ENCODE assay signal across 11 mouse cellular contexts in genomic region chr16:21590806-21591205, GRCm38 (mm10).
DNase-seq lines count a peak whose midpoint lies in the region; ATAC-seq and TF ChIP-seq lines count a peak whose summit lies in the region.
"Had no signal": no experiment of that assay in that cellular context is flagged by ENCODE, and none has a peak within 500 bp of the region (broad histone marks: within the 10 kb centered on the region; RNA-seq: fewer than 3 reads in every experiment).

No protein-coding gene starts in this region.

- no peak overlapping the region for H3K4me2 ChIP-seq in forebrain, postnatal 0 days (ENCODE audit: low read depth)
- H3K4me2 ChIP-seq: embryonic facial prominence, embryonic 15.5 days; liver, embryonic 13.5 days had no signal

- peaks cover 23% of the 10 kb centered on the region for H3K4me1 ChIP-seq in bone marrow macrophage, adult 2 months (ENCODE audit: control insufficient read depth, insufficient read depth, low read length)
- H3K4me1 ChIP-seq in kidney, adult 2 months (ENCODE audit: control insufficient read depth, insufficient read depth, low read length), result no peaks in the 10 kb centered on the region
- H3K4me1 ChIP-seq in forebrain, postnatal 0 days (ENCODE audit: insufficient read depth), result no peaks in the 10 kb centered on the region
- H3K4me1 ChIP-seq: embryonic facial prominence, embryonic 15.5 days; hindbrain, embryonic 10.5 days; liver, embryonic 13.5 days had no signal

- no peak overlapping the region for H3K4me3 ChIP-seq in bone marrow macrophage, adult 2 months (ENCODE audit: insufficient read depth, low read length)
- no peak overlapping the region for H3K4me3 ChIP-seq in kidney, adult 2 months (ENCODE audit: insufficient read depth, low read depth, low read length)
- H3K4me3 ChIP-seq in forebrain, postnatal 0 days (ENCODE audit: low read depth, low read length), result no peak overlapping the region
- H3K4me3 ChIP-seq: embryonic facial prominence, embryonic 15.5 days; hindbrain, embryonic 10.5 days; liver, embryonic 13.5 days had no signal

- no peaks in the 10 kb centered on the region for H3K9me3 ChIP-seq in forebrain, postnatal 0 days (ENCODE audit: low read length)
- H3K9me3 ChIP-seq: embryonic facial prominence, embryonic 15.5 days; hindbrain, embryonic 10.5 days; liver, embryonic 13.5 days had no signal

- peak overlapping the region; percentile 29; the same call in 1 of the 2 replicates for H3K27ac ChIP-seq in bone marrow macrophage, adult 2 months (ENCODE audit: insufficient read depth, low read depth, low read length)
- no peak overlapping the region for H3K27ac ChIP-seq in kidney, adult 2 months (ENCODE audit: insufficient read depth, low read depth, low read length)
- H3K27ac ChIP-seq in forebrain, postnatal 0 days (ENCODE audit: low read depth, low read length), result no peak overlapping the region
- H3K27ac ChIP-seq: embryonic facial prominence, embryonic 15.5 days; hindbrain, embryonic 10.5 days; liver, embryonic 13.5 days had no signal

- no peak for TF ChIP-seq CTCF in bone marrow macrophage, adult 2 months (IDR thresholded peaks at IDR 0.05; ENCODE audit: low read depth, low read length)
- no peak for TF ChIP-seq CTCF in kidney, adult 2 months (conservative IDR thresholded peaks at IDR 0.05; ENCODE audit: insufficient read depth, insufficient read length, low read depth, low read length)
- TF ChIP-seq CTCF in forebrain, postnatal 0 days (IDR thresholded peaks at IDR 0.05; ENCODE audit: low read depth), result no peak

- H3K9ac ChIP-seq in forebrain, postnatal 0 days, result no peak overlapping the region
- H3K9ac ChIP-seq: embryonic facial prominence, embryonic 15.5 days; liver, embryonic 13.5 days had no signal

- intact Hi-C loops in gastrocnemius, postnatal 36 days (cut with DNase I), result no loop called here

- no peaks in the 10 kb centered on the region for H3K27me3 ChIP-seq in kidney, adult 2 months (replicated peaks; ENCODE audit: control insufficient read depth, insufficient read depth, low read length)
- H3K27me3 ChIP-seq in forebrain, postnatal 0 days (ENCODE audit: insufficient read depth, low read length), result no peaks in the 10 kb centered on the region
- H3K27me3 ChIP-seq: embryonic facial prominence, embryonic 15.5 days; liver, embryonic 13.5 days had no signal

- no peak for TF ChIP-seq POLR2A in bone marrow macrophage, adult 2 months (IDR thresholded peaks at IDR 0.05; ENCODE audit: borderline replicate concordance, low read depth, low read length)
- TF ChIP-seq POLR2A in kidney, adult 2 months (IDR thresholded peaks at IDR 0.05; ENCODE audit: low read depth, low read length), result no peak

- WGBS in kidney, adult 2 months, result 48% methylated on average over 5 of the region's 5 CpGs
- 86% methylated on average over 5 of the region's 5 CpGs for WGBS in forebrain, postnatal 0 days

- ATAC-seq in forebrain, postnatal 0 days, result no peak

- H3K36me3 ChIP-seq in kidney, adult 2 months (ENCODE audit: control insufficient read depth, insufficient read depth, low read length), result no peaks in the 10 kb centered on the region; the same call in 1 of the 2 replicates
- no peaks in the 10 kb centered on the region for H3K36me3 ChIP-seq in forebrain, postnatal 0 days (ENCODE audit: insufficient read depth)
- H3K36me3 ChIP-seq: embryonic facial prominence, embryonic 15.5 days; hindbrain, embryonic 10.5 days; liver, embryonic 13.5 days had no signal

- peak; percentile 26 for DNase-seq in gastrocnemius, adult 18-20 months (ENCODE audit: low spot score)
- no peak for DNase-seq in gastrocnemius, postnatal 36 days
- peak; percentile 76 for DNase-seq in kidney, adult 2 months
- peak; percentile 84 for DNase-seq in lung, postnatal 36 days
- DNase-seq in frontal cortex, postnatal 14 days (ENCODE audit: low spot score in 2 of 2), result no peak
- no peak for DNase-seq in forebrain, postnatal 0 days
- no peak for DNase-seq in layer of hippocampus, postnatal 25 days (ENCODE audit: extremely low spot score in 1 of 2, low spot score in 1 of 2)
- DNase-seq: liver, embryonic 13.5 days had no signal

Comparison
In these comparisons a context has a peak if more than half of its experiments do, and no peak if none do; other contexts are left out.
1. DNase-seq: peak in gastrocnemius, adult 18-20 months (single experiment), kidney, adult 2 months (single experiment) and lung, postnatal 36 days (single experiment); none in gastrocnemius, postnatal 36 days (0 of 2), frontal cortex, postnatal 14 days (0 of 2), forebrain, postnatal 0 days (single experiment) and layer of hippocampus, postnatal 25 days (0 of 2).